Mouse (Mus musculus): Measurements from ENCODE around the gene Efna3.

Gene Efna3

DNA sequence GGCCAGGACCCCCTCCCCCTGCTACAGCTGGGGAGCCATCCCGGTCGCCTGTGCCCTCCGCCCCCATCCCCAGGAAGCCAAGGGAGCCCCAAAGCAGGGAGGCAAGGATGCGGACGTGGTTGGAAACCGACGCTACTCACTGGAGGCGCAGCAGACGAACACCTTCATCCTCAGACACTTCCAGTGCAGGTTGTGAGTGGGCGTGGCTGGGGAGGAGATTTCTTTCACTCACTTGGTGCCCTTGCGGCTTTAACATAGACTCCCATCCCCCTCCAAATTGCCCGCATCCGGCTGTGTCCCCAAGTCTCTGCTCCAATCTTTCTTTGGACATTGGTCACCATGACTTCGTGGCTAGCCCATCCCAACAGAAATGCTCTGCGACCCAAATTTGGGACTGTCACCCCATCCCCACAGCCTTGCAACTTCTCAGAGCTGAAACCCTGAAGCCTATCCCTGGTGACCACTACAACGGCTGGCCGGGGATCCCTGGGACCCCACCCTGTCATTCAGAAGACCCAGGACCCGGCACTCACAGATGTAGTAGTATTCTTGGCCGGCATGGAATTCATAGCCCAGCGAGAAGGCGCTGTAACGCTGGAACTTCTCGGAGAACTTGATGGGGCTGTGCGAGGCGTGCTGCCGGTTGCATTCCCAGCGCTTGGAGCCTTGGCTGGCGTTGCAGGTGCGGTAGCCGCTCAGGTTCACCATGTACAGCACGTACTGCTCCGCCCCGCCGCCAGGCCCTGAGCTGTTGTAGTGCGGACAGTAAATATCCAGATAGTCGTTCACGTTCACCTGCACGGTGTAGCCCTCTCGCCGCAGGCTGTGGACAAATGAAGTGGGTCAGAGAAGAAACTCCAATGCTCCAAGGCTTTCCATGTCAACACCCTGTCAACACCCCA lies 6.6 kb downstream of the Efna3 start:
- peak; percentile 64 for DNase-seq (ENCODE audit: low read depth)

DNA sequence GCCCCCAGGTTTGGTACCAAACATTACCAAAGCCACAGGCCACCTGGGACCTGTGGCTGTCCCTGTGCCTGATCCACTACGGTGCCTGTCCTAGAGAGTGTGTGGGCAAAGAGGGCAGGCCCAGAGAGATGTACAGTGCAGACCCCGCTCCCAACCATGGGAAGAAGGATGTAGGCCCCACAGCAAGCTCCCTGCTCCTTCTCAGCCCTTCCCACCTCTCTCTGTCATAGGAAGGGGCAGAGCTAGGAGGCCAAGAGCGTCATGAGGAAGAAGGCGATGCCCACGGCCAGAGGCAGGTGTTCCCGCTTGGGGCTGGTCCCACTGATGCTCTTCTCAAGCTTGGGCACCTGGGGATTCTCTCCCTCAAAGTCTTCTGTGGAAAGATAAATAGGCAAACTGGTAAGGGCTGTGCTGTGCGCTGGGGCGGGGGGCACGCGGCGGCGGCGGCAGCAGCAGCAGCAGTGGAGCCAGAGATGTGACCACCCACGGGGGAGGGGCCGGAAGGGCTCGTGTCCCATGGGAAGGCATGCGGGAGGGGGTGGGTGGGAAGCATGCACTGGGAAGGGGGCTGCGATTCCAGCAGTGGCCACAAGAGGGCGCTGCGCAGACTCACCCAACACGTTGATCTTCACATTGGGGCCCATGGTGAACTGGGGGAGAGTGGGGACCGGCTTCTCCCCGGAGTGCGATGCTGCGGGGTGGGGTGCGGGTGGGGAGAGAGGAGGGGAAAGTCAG lies 7.4 kb downstream of the Efna3 start:
- peak; percentile 76 for DNase-seq (ENCODE audit: low read depth)

DNA sequence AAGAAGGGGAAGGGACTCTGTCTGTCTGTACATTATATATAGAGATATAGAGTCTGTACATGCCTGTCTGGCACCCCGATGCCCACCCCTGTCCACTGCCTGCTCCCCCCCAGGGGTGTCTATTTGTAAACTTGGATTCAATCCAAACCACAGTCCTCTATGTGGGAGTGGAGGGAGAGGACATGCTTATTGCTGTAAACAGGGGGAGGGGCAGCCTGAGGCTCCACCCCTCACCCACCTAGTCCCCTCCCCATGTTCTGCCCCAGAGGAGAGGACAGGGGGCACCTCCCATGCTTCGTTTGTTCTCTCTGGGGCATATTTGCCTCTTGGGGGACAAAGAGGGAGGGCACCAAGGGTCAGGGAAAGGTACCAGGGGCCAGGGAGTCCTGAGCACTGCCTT lies 8.0 kb downstream of the Efna3 start:
- DNase-seq (ENCODE audit: low read depth), result no peak

DNA sequence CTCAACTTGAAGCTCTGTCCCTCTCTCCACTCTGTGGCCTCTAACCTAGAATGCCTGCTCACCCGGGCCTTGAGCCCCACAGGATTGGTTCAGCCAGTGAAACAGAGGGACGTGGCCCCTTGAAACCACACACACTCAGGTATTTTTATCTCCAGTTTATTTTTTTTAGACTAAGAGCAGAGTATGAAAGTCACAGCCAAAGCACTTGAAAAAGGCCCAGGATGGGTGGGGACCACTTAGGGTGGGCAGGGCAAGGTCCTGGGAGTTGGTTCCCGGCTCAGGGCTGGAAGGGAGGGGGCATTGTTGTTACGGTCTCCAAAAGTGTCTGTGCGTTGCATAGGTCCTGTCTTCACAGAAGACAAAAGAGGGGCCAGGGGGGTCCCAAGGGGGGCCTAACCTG lies 8.4 kb downstream of the Efna3 start:
- DNase-seq (ENCODE audit: low read depth), result no peak

DNA sequence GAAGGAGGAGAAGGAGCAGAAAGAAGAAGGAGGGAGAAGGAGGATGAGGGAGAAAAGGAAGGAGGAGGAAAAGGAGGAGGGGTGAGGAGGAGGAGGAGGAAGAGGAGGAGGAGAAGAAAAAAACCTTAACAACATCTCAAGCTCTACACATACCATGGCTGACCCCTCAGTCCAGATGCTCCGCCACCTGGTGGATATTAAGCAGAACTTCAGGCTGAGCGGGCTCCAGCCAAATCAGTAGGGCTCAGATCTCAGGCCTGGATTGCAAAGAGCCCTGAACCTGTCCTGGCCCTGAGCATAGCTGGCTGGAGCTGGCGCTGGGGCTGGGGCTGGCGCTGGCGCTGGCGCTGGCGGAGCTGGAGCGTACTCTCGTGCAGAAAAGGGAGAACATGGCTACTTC lies 14.7 kb downstream of the Efna3 start:
- peak; percentile 80 for DNase-seq (ENCODE audit: low read depth)

DNA sequence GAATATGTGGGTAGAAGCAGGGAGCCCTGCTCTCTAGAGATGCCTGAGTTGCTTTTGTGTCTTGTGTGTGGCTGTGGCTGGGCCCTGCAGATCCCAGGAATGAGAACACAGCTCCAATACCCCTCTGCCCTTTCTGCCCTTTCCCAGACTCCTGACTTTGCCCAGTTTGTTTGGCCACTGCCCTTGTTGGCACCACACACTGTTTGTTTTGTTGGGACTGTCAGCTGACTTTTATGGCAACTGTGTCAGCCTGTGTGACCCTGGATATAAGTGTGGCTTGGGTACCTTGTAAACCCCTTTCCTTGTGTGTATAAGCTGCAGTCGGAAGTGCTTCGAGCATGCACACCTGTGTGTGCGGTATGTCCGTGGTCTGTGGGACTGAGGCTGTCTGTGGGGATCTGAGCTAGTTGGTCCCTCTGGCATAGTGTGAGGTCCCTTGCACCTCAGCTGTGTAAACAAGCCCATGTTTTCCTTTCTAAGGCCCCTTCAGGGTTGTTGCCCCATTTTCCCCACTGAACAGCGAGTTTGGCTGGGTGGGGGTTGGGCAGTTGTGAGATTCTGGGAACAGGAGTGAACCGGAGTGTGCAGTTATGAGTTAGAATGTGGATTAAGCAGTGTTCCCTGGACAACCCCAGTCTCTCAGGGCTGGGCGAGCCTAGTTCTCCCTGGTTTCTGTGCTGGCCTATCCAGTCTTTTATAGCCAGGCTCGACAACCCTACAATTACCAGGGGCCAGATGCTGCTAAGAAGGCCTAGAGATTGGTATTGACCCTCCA lies 17.0 kb downstream of the Efna3 start:
- no peak for DNase-seq (ENCODE audit: low read depth)

DNA sequence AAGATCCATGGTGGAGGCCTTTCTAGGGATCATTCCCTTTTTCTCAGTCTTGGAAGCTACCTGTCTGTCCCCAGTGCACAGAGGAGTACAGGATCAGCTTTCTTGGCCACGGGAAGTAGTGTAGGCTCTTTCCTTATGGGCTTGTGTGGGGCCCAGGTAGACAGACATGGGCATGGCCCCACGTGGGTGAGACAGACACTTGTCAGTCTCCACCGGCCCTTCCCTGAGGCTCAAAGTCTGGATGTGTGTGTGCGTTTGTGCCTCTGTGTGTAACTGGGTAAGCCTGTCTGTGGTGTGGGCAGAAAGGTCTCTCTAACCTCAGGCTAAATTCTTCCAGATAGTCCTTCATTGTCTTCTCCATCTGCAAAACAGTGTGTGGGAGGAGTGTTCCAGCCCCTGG lies 17.7 kb downstream of the Efna3 start:
- DNase-seq (ENCODE audit: low read depth), result no peak

DNA sequence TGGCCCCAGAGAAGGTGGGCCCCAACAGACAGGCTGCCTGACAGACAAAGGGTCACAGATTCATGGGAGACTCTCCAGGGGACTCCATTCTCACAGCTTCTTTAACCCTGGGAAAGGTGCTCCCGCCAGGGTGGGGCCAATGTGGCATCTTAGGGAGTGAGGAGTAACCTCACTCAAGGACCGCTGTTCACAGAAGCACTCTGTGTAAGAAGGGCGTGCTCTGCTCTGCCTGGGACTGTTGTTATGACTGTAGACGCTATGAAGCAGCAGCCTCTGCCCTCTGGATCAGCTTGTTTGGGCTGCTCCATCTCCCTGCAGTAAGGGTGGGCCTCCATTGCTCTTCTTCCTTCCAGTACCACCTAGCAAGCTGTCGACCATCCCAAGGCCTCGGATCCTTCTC lies 18.3 kb downstream of the Efna3 start:
- no peak for DNase-seq (ENCODE audit: low read depth)

DNA sequence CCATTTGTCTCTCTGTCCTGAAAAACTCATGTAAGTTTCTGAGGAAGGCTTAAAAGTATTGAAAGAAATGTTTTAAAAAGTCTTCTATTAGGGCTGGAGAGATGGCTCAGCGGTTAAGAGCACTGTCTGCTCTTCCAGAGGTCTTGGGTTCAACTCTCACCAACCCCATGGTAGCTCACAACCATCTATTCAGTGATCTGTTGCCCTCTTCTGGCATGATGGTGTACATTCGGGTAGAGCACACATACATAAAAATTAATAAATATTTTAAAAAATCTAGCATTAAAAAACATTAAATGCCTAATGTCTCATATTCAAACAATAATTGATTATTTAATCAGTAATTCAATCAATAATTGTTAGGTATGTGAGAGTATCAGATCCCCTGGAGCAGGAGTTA lies 22.3 kb downstream of the Efna3 start:
- no peak for DNase-seq (ENCODE audit: low read depth)

DNA sequence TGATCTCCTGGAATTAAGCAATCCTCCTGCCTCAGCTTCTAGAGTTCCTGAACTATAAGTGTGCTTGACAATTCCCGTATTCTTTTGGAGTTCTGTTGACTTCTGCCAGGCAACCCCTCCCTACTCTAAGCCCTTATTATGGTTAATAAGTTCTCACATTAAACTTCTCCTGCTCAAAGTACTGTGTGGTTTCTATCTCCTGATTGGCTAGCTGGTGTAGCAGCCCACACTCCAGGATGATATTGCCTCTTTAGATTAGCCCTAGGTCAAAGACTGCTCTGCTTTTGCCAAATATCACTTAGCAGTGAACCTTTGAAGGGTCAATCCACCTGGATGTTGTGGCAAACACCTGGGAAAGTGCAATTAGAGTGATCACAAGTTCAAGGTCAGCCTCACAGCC lies 22.7 kb downstream of the Efna3 start:
- DNase-seq (ENCODE audit: low read depth), result no peak

DNA sequence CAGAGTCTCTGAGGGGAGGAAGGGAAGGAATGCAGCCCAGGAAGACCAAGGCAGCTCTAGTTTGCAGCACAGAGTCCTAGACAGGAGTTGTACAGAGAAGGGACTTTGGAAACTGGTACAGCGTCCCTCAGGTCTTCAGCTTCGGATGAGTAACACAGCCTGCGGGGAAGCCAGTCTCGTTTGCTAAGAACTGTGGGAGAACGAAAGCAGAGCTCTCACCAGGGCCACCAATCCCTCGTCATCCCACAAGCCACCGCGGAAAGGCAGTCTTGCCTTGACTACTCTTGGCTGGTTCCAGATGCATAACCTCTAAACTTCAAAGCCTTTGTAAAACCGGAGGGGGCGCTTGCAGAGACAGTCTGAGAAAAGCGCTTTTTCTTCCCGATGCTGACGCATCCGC lies 23.3 kb downstream of the Efna3 start:
- peak; percentile 67 for DNase-seq (ENCODE audit: low read depth)

DNA sequence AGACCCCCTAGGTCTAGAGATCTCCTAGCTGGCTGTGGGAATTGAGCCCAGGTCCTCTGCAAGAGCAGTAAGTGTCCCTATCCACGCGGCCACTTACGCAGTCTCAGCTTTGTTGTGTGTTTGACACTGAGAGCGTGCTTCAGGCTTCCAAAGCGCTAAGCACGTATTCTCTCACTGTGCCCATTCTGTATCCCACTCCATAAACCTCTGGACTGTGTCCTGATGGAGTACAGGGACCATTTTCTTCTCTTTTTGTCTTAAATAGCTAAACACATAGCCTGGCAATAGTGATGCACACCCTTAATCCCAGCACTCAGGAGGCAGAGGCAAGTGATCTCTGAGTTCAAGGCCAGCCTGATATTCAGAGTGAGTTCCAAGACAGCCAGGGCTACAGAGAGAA lies 23.9 kb downstream of the Efna3 start:
- DNase-seq (ENCODE audit: low read depth), result no peak

DNA sequence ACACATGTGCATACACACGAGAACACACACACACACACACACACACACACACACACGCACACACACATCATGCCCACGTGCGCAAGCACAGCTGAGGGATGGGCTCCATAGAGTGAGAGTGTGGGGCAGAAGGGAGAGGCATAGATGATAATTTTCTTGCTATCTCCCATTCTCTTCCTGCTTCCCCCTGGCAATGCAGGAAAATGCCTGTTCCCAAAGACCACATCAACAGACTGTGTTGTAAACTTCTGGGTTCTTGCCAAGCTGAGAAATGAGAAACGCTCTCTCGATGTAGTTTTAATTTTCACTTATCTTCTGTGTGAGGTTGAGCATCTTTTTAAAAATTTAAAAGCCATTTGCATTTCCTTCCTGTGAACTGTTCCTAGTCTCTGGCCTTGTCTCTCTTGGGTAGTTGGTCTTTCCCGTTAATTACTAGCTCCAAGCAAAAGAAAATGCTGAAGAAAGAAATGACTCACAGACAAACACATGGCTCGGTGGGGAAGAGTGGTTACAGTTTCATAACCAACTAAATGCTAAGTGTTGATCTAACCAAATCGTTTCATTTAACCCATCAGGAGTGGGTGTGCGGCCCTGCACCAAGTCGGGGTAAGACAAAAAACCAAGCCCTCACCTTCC lies 25.9 kb downstream of the Efna3 start:
- no peak for DNase-seq (ENCODE audit: low read depth)

DNA sequence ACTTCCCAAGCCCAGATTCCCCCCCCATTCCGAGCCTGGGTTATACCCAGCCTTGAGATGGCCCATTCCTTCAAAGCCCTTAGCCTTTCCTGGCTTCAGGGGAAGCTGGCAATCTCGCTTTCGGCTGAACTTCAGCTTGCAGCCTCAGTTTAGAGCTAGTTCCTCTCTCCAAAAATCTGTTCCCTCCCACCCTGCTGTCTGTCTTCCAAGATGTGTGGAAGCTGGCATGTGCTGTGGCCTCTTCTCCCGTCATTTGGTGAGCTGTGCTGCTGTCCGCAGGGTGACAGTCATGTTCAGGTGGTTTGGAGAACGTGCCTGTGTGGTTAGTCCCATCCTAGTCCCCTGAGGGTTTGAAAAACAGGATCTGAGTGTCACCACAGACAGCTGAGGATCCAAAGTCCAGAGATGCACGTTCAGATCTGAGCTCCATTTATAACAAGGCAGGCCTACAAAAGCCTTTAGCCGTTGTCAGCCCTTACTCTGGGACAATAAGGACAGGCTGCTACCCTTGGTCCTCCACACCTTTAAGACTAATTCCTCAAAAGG lies 27.0 kb downstream of the Efna3 start:
- DNase-seq (ENCODE audit: low read depth), result no peak

DNA sequence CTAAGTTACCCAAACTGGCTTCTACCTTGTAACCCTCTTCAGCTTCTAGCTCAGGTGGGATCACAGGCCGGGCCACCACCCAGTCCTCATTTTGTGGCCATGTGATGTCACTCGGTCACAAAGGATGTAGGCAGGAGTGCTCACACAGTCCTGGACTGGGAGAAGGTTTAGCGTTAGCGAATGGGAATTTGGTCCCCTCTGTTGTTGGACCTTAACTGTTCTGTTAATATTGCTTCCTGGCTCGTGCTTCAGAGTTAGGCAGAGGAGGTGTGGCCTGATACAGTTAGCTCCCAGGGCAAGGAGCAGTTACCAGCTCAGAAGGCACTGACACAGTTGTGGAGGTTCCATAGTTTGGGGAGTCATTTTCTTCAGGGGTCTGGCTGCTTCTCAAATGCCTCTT lies 28.6 kb downstream of the Efna3 start:
- DNase-seq (ENCODE audit: low read depth), result no peak

DNA sequence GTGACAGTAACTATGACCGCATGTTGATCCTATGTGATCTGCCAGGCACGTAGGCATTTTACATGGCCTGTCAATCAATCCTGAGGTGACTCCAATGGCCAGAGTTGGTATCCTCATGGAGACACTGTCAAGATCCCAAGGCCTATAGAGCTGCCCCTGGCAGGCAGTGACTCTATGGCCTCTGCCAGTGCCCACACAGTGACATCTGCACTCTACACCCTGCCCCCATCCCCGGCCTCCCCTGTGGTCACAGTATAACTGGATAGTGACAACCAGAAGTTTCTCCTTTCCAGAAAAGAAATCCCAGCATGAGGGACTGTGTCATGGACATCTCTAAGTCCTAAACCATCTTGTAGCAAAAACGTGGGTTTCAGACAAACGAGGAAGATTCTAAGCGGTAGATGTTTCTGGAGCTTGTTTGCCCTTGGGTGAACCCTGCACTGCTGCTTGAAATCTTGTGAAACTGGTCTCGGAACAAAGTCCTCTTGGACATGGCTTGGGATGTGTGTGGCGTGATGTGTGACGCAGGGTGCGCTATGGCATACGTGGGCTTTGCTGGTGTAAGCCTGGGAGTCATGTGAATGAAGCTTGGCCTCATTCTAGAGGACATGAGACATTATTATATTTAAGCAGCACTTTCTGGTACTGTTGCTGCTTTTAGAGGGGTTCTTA lies 29.4 kb downstream of the Efna3 start:
- no peak for DNase-seq (ENCODE audit: low read depth)

DNA sequence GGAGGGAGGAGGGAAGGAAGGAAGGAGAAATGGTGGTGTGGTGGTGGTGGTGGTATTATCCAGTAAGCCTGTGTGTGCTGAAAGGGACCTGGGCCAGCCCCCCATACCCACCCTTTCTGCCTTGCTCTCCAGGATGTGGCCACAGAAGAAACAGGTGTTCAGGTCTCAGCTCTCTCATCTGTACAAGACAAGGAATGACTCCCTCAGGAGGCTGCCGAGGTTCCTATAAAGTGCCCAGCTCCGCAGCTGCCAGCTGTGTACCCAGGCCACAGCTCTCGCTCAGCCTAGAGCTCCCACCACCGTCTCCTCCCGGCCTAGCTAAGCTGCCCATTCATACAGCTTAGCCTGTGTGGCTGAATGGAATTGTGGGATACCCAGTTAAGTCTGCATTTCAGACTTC lies 30.5 kb downstream of the Efna3 start:
- DNase-seq (ENCODE audit: low read depth), result no peak

DNA sequence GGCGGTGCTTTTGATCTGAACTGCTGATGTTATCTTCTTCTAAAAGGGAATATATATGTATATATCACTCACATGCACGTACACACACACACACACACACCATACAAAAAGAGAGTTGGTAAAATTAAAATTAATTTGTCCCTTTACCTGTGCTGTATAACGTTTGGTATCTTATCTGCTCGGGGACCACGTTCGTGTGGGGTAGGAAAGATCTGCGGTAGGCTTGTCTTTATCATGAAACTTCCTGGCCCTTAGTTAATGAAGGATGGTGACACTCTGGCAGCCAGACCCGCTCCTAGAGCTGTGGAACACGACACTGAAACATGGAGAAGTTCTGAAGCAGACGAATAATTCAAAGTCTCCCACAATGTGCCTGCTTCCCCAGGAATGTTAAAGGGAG lies 30.9 kb downstream of the Efna3 start:
- DNase-seq (ENCODE audit: low read depth), result no peak

DNA sequence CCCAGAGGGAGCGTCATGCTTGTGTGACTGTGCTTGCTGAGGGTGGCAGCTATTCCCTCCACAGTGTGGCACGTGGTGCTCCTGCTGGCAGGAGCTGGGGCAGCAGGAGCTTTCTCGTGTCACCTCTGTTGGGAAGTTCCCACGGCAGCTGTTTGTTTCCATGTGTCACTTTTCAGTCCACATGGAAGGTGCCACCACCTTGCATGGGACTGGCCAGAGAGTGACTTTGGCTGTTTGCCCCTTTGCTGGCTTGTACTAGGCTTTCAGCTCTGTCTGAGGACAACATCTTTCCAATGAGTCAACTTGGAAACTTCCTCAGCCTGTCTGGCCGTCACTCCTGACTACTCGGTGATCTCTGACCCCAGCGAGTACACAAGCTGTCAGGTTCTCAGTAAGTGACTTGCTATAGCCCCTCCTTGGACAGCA lies 34.2 kb downstream of the Efna3 start:
- DNase-seq (ENCODE audit: low read depth), result no peak

DNA sequence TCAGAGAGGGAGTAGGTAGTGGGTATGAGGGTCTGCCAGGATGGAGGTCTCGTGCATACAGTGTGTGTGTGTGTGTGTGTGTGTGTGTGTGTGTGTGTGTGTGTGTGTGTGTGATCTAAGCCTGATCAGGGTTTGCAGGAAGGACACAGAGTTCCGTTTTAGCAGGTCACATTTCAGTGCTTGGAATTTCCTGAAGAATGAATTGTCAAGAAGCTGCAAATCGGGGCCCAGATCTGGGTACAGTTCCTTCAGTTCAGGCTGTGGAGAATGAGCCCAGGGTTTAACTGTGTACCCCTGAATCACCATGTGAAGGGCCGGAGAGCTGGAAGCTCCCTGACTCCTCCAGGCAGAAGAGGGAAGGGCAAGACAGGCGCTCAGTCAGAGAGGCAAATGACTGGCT lies 35.5 kb downstream of the Efna3 start:
- no peak for DNase-seq (ENCODE audit: low read depth)

DNA sequence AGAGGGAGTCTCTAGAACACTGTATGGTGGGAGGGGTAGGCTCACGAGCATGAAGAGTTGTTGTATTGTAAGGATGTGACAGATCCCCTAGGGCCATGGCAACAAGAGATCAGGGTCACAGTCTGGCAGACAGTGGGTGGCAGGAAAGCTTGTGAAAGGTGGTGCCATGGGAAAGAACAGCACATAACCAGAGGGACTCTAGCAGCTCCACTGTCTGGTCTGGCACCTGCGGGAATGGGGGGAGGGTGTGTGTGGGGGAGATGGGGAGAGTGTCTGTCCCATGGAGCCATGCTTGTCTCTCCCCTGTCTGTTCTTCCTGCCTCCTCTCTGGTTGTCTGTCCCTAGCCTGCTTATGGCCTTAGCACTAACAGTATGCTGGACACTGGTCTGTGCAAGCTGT lies 37.2 kb downstream of the Efna3 start:
- no peak for DNase-seq (ENCODE audit: low read depth)
